ENCODE assay signal across 9 mouse cellular contexts in genomic region chr6:72430989-72431921, GRCm38 (mm10). TPM values are rescaled to one million over a fixed set of nuclear protein-coding genes. Genes with fewer than 3 reads are reported as not detected.
DNase-seq lines count a peak whose midpoint lies in the region; ATAC-seq and TF ChIP-seq lines count a peak whose summit lies in the region.
"Had no signal": no experiment of that assay in that cellular context is flagged by ENCODE, and none has a peak within 500 bp of the region (broad histone marks: within the 10 kb centered on the region; RNA-seq: fewer than 3 reads in every experiment).

No protein-coding gene starts in this region.

- H3K36me3 ChIP-seq in heart, postnatal 0 days (replicated peaks; ENCODE audit: control insufficient read depth, insufficient read depth, low read length), result peaks cover 86% of the 10 kb centered on the region
- peaks cover 54% of the 10 kb centered on the region for H3K36me3 ChIP-seq in ES-Bruce4 (ENCODE audit: control insufficient read depth, insufficient read depth, low read length, poor library complexity, severe bottlenecking)
- peaks cover 55% of the 10 kb centered on the region for H3K36me3 ChIP-seq in liver, embryonic 16.5 days (ENCODE audit: control insufficient read depth, insufficient read depth)

- no peak overlapping the region for H3K4me3 ChIP-seq in heart, postnatal 0 days (ENCODE audit: low read depth, low read length)
- no peak overlapping the region for H3K4me3 ChIP-seq in ES-Bruce4 (ENCODE audit: low read depth, low read length)
- no peak overlapping the region for H3K4me3 ChIP-seq in liver, embryonic 16.5 days (ENCODE audit: low read depth, low read length)

- H3K4me1 ChIP-seq in heart, postnatal 0 days (ENCODE audit: control insufficient read depth, insufficient read depth), result no peaks in the 10 kb centered on the region
- H3K4me1 ChIP-seq in ES-Bruce4 (ENCODE audit: control insufficient read depth, insufficient read depth, low read length), result no peaks in the 10 kb centered on the region
- H3K4me1 ChIP-seq in liver, embryonic 16.5 days (ENCODE audit: control insufficient read depth, low read depth, low read length), result peaks cover 2% of the 10 kb centered on the region; the same call in 1 of the 2 replicates

- TF ChIP-seq EP300 in heart, postnatal 0 days (IDR thresholded peaks at IDR 0.05; ENCODE audit: low read depth), result no peak
- no peak for TF ChIP-seq EP300 in ES-Bruce4 (IDR thresholded peaks at IDR 0.05; ENCODE audit: insufficient read depth, low read depth, low read length)

- no peak for ATAC-seq in heart, postnatal 0 days (ENCODE audit: insufficient read depth, low read depth)
- 0 out of 2 replicates have a peak, but pooled peaks have one; percentile 12 for ATAC-seq in common myeloid progenitor, adult 5-6 weeks (replicated peaks; ENCODE audit: low read depth, poor library complexity, severe bottlenecking)
- ATAC-seq in liver, embryonic 16.5 days (ENCODE audit: low read depth), result peak; percentile 23; the same call in 1 of the 2 replicates

- peak overlapping the region; percentile 8; the same call in 1 of the 2 replicates for H3K27ac ChIP-seq in heart, postnatal 0 days (ENCODE audit: low read depth)
- H3K27ac ChIP-seq in ES-Bruce4 (ENCODE audit: insufficient read depth, low read length), result peak overlapping the region; percentile 44; the same call in 1 of the 2 replicates
- 0 out of 2 replicates have a peak overlapping the region, but pooled peaks have one; percentile 34 for H3K27ac ChIP-seq in liver, embryonic 16.5 days (ENCODE audit: low read length)

- no peaks in the 10 kb centered on the region for H3K9me3 ChIP-seq in heart, postnatal 0 days (replicated peaks; ENCODE audit: control insufficient read depth, low read length)
- no peaks in the 10 kb centered on the region for H3K9me3 ChIP-seq in ES-Bruce4 (replicated peaks; ENCODE audit: control insufficient read depth, insufficient read depth, low read length, poor library complexity, severe bottlenecking)
- no peaks in the 10 kb centered on the region for H3K9me3 ChIP-seq in liver, embryonic 16.5 days (replicated peaks; ENCODE audit: control insufficient read depth, low read length)

- no peak for TF ChIP-seq POLR2A in ES-Bruce4 (IDR thresholded peaks at IDR 0.05; ENCODE audit: insufficient read depth, low read length)

- 32% methylated on average over 5 of the region's 5 CpGs for WGBS in heart, postnatal 0 days
- WGBS in liver, embryonic 16.5 days (ENCODE audit: insufficient replicate concordance), result 23% methylated on average over 5 of the region's 5 CpGs

- no peak overlapping the region for H3K4me2 ChIP-seq in heart, postnatal 0 days (ENCODE audit: low read depth, low read length)
- H3K4me2 ChIP-seq in liver, embryonic 16.5 days (ENCODE audit: low read depth, low read length), result no peak overlapping the region

- TF ChIP-seq CTCF in heart, postnatal 0 days (IDR thresholded peaks at IDR 0.05; ENCODE audit: low read depth), result no peak
- no peak for TF ChIP-seq CTCF in ES-Bruce4 (IDR thresholded peaks at IDR 0.05; ENCODE audit: low read depth, low read length)

- H3K27me3 ChIP-seq in heart, postnatal 0 days (ENCODE audit: control insufficient read depth, insufficient read depth, low read length), result no peaks in the 10 kb centered on the region
- H3K27me3 ChIP-seq in ES-Bruce4 (ENCODE audit: control insufficient read depth, insufficient read depth, low read length, poor library complexity, severe bottlenecking), result no peaks in the 10 kb centered on the region
- no peaks in the 10 kb centered on the region for H3K27me3 ChIP-seq in liver, embryonic 16.5 days (ENCODE audit: control insufficient read depth, insufficient read depth, low read depth, low read length)

- H3K9ac ChIP-seq in heart, postnatal 0 days (replicated peaks; ENCODE audit: low read depth, low read length), result no peak overlapping the region
- no peak overlapping the region for H3K9ac ChIP-seq in ES-Bruce4 (ENCODE audit: low read depth, poor library complexity, severe bottlenecking)
- no peak overlapping the region for H3K9ac ChIP-seq in liver, embryonic 16.5 days (ENCODE audit: low read depth, low read length)

- DNase-seq in heart, postnatal 0 days (ENCODE audit: low spot score), result no peak
- DNase-seq in heart, adult 9 months (ENCODE audit: low spot score in 2 of 2), result no peak
- DNase-seq in urinary bladder, postnatal 14 days (ENCODE audit: low spot score), result no peak
- no peak for DNase-seq in adrenal gland, adult 18-20 months (ENCODE audit: low spot score in 2 of 2)
- no peak for DNase-seq in layer of hippocampus, postnatal 14 days (ENCODE audit: low spot score in 2 of 2)
- DNase-seq: kidney, adult 11 months had no signal

RNA-seq across cellular contexts. Expression of gene Mat2a, which starts 8.1 kb away (rescaled TPM):
- 111 and 123 TPM in 2 replicates for total RNA-seq in heart, postnatal 0 days (2014; rRNA removed; ENCODE audit: low replicate concordance)
- 200 and 229 TPM in 2 replicates for polyA plus RNA-seq in heart, postnatal 0 days (2015; fragmentation: Nextera tagmentation; extraction: Ambion mirVana)
- 200 and 211 TPM in 2 replicates for polyA plus RNA-seq in ES-Bruce4 (2011; ENCODE audit: insufficient read depth, insufficient read length, low read depth, missing spikeins)
- 300 and 303 TPM in 2 replicates for total RNA-seq in common myeloid progenitor, adult 5-6 weeks (2017)
- polyA plus RNA-seq in liver, embryonic 16.5 days (2015; fragmentation: Nextera tagmentation; extraction: Ambion mirVana), result 124 and 131 TPM in 2 replicates
- total RNA-seq in adrenal gland, adult 18-20 months (2021), result 100 to 1,000 TPM; 291 to 320 TPM
- total RNA-seq in layer of hippocampus, postnatal 14 days (2021), result 100 to 1,000 TPM; 176 to 196 TPM

RNA-seq across cellular contexts. Expression of gene Ggcx, which starts 17.1 kb away (rescaled TPM):
- total RNA-seq in heart, postnatal 0 days (2014; rRNA removed; ENCODE audit: low replicate concordance), result 16.8 and 21.9 TPM in 2 replicates
- polyA plus RNA-seq in heart, postnatal 0 days (2015; fragmentation: Nextera tagmentation; extraction: Ambion mirVana), result 13.2 and 16.8 TPM in 2 replicates
- 16.6 and 18.8 TPM in 2 replicates for polyA plus RNA-seq in ES-Bruce4 (2011; ENCODE audit: insufficient read depth, insufficient read length, low read depth, missing spikeins)
- 6.6 and 12.7 TPM in 2 replicates for total RNA-seq in common myeloid progenitor, adult 5-6 weeks (2017)
- polyA plus RNA-seq in liver, embryonic 16.5 days (2015; fragmentation: Nextera tagmentation; extraction: Ambion mirVana), result 29.6 and 31.7 TPM in 2 replicates
- 10 to 100 TPM; 48.6 to 59.5 TPM for total RNA-seq in adrenal gland, adult 18-20 months (2021)
- 10 to 100 TPM; 21.0 to 22.1 TPM for total RNA-seq in layer of hippocampus, postnatal 14 days (2021)

RNA-seq across cellular contexts. Expression of gene Vamp8, which starts 40.8 kb away (rescaled TPM):
- total RNA-seq in heart, postnatal 0 days (2014; rRNA removed; ENCODE audit: low replicate concordance), result 69.8 and 109 TPM in 2 replicates
- 174 and 175 TPM in 2 replicates for polyA plus RNA-seq in heart, postnatal 0 days (2015; fragmentation: Nextera tagmentation; extraction: Ambion mirVana)
- 25.6 and 28.4 TPM in 2 replicates for polyA plus RNA-seq in ES-Bruce4 (2011; ENCODE audit: insufficient read depth, insufficient read length, low read depth, missing spikeins)
- 281 and 362 TPM in 2 replicates for total RNA-seq in common myeloid progenitor, adult 5-6 weeks (2017)
- 212 and 230 TPM in 2 replicates for polyA plus RNA-seq in liver, embryonic 16.5 days (2015; fragmentation: Nextera tagmentation; extraction: Ambion mirVana)
- 100 to 1,000 TPM; 111 to 140 TPM for total RNA-seq in adrenal gland, adult 18-20 months (2021)
- total RNA-seq in layer of hippocampus, postnatal 14 days (2021), result 10 to 100 TPM; 11.4 to 15.3 TPM

RNA-seq across cellular contexts. Expression of gene Vamp5, which starts 51.0 kb away (rescaled TPM):
- 19.5 and 39.8 TPM in 2 replicates for total RNA-seq in heart, postnatal 0 days (2014; rRNA removed; ENCODE audit: low replicate concordance)
- 49.0 and 52.9 TPM in 2 replicates for polyA plus RNA-seq in heart, postnatal 0 days (2015; fragmentation: Nextera tagmentation; extraction: Ambion mirVana)
- polyA plus RNA-seq in ES-Bruce4 (2011; ENCODE audit: insufficient read depth, insufficient read length, low read depth, missing spikeins), result 1.9 and 2.2 TPM in 2 replicates
- 83.8 and 85.7 TPM in 2 replicates for total RNA-seq in common myeloid progenitor, adult 5-6 weeks (2017)
- 54.9 and 62.8 TPM in 2 replicates for polyA plus RNA-seq in liver, embryonic 16.5 days (2015; fragmentation: Nextera tagmentation; extraction: Ambion mirVana)
- total RNA-seq in adrenal gland, adult 18-20 months (2021), result 10 to 100 TPM; 22.9 to 25.5 TPM
- 1 to 10 TPM; 3.7 to 4.2 TPM for total RNA-seq in layer of hippocampus, postnatal 14 days (2021)
